Mouse (Mus musculus): Measurements from ENCODE around the gene Spdye4b.

DNA sequence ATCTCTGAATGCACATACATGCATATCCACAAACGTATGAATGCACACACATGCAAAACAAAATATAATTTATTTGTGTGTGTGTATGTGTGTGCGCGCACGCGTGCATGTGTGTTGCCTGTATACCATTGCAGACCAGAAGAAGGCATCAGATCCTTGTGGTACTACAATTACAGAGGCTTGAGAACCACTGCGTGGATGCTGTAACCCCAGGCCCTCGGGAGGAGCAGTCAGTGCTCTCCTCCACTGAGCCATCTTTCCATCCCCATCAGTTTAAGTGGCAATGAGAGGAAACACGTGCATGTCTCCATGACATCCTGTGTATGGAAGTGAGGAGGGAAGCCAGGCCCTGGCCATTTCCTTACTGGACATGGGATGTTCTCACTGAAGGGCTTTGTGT is 12.0 kb downstream of the Spdye4b start:
- no peak for TF ChIP-seq CTCF (IDR thresholded peaks at IDR 0.05)
- TF ChIP-seq EP300 (IDR thresholded peaks at IDR 0.05) = no peak

All from lung, postnatal 0 days (tissue).